Mouse (Mus musculus): ENCODE measurements around the gene Akain1. TPM values are rescaled to one million over a fixed set of nuclear protein-coding genes. Genes with fewer than 3 reads are reported as not detected.

The Akain1 gene
- total and polyA plus RNA-seq, 3 experiments = not detected

GRCm38 (mm10) chr17:69487884-69488283, 48.8 kb downstream of the Akain1 start:
- H3K27ac ChIP-seq (ENCODE audit: insufficient read depth, low read depth) = no peak overlapping the region
- H3K36me3 ChIP-seq (replicated peaks in 1 of 2; ENCODE audit: control insufficient read depth in 1 of 2, insufficient read depth in 1 of 2, low read length in 1 of 2) = no peaks in the 10 kb centered on the region
- no peaks in the 10 kb centered on the region for H3K79me2 ChIP-seq (replicated peaks; ENCODE audit: control insufficient read depth, extremely low read depth, insufficient read depth, poor library complexity, severe bottlenecking)
- no peak overlapping the region for H3K9ac ChIP-seq (ENCODE audit: insufficient read depth, low read depth)
- no peak overlapping the region for H3K4me2 ChIP-seq (ENCODE audit: insufficient read depth, low read depth, poor library complexity, severe bottlenecking)
- dilution Hi-C loops (cut with MboI; ENCODE audit: extremely low pct_ligation_motif_present, extremely low pct_unique_long_range_greater_than_20kb, low sequenced_read_pairs) = no loop called here
- no peak overlapping the region for H3K4me3 ChIP-seq (replicated peaks in 1 of 3; ENCODE audit: low read depth in 2 of 3, low read length in 2 of 3, poor library complexity in 1 of 3)
- in situ Hi-C loops (cut with MboI; ENCODE audit: low pct_ligation_motif_present, low pct_unique_long_range_greater_than_20kb, low sequenced_read_pairs) = no loop called here
- TF ChIP-seq MAFK (IDR thresholded peaks at IDR 0.05; ENCODE audit: insufficient replicate concordance, low read length) = peak; percentile 68; the same call in 1 of the 2 replicates
- no peak for TF ChIP-seq BHLHE40 (IDR thresholded peaks at IDR 0.05; ENCODE audit: low read depth, low read length)
- H3K9me3 ChIP-seq (replicated peaks; ENCODE audit: low read length) = peaks cover 31% of the 10 kb centered on the region
- no peaks in the 10 kb centered on the region for H3K4me1 ChIP-seq (ENCODE audit: control insufficient read depth in 1 of 2, insufficient read depth in 2 of 2)
- no peak for DNase-seq (ENCODE audit: extremely low read depth)
- H3K27me3 ChIP-seq (replicated peaks) = no peaks in the 10 kb centered on the region

GRCm38 (mm10) chr17:69488826-69489225, 49.7 kb downstream of the Akain1 start:
- Histone ChIP-seq H3K4me3 (replicated peaks in 1 of 3; ENCODE audit: low read depth in 2 of 3, low read length in 2 of 3, poor library complexity in 1 of 3) (no peak overlapping the region), H3K36me3 (replicated peaks in 1 of 2; ENCODE audit: control insufficient read depth in 1 of 2, insufficient read depth in 1 of 2, low read length in 1 of 2) (no peaks in the 10 kb centered on the region), H3K4me2 (ENCODE audit: insufficient read depth, low read depth, poor library complexity, severe bottlenecking) (no peak overlapping the region), H3K4me1 (ENCODE audit: control insufficient read depth in 1 of 2, insufficient read depth in 2 of 2) (no peaks in the 10 kb centered on the region), H3K9ac (ENCODE audit: insufficient read depth, low read depth) (no peak overlapping the region), H3K27me3 (replicated peaks) (no peaks in the 10 kb centered on the region), H3K27ac (ENCODE audit: insufficient read depth, low read depth) (no peak overlapping the region), H3K79me2 (replicated peaks; ENCODE audit: control insufficient read depth, extremely low read depth, insufficient read depth, poor library complexity, severe bottlenecking) (no peaks in the 10 kb centered on the region), H3K9me3 (replicated peaks; ENCODE audit: low read length) (peaks cover 31% of the 10 kb centered on the region)
- no peak for DNase-seq (ENCODE audit: extremely low read depth)
- no peak for TF ChIP-seq SMC3 (IDR thresholded peaks at IDR 0.05; ENCODE audit: low read depth, low read length)
- TF ChIP-seq ZC3H11A (IDR thresholded peaks at IDR 0.05; ENCODE audit: low read depth, low read length) = no peak
- no peak for TF ChIP-seq POLR2AphosphoS2 (IDR thresholded peaks at IDR 0.05; ENCODE audit: low read depth, low read length)
- TF ChIP-seq NRF1 (IDR thresholded peaks at IDR 0.05; ENCODE audit: low read depth, low read length) = no peak
- no peak for TF ChIP-seq CHD2 (IDR thresholded peaks at IDR 0.05; ENCODE audit: low read length)
- no peak for TF ChIP-seq ZNF384 (IDR thresholded peaks at IDR 0.05; ENCODE audit: low read depth, low read length)
- TF ChIP-seq KAT2A (IDR thresholded peaks at IDR 0.05; ENCODE audit: insufficient replicate concordance, low read length) = no peak
- no peak for TF ChIP-seq MAX (IDR thresholded peaks at IDR 0.05; ENCODE audit: low read length)
- TF ChIP-seq BHLHE40 (IDR thresholded peaks at IDR 0.05; ENCODE audit: low read depth, low read length) = no peak
- TF ChIP-seq ZKSCAN1 (IDR thresholded peaks at IDR 0.05; ENCODE audit: borderline replicate concordance, low read depth, low read length) = no peak
- no peak for TF ChIP-seq USF2 (conservative IDR thresholded peaks at IDR 0.05; ENCODE audit: low read depth, low read length)
- in situ Hi-C loops (cut with MboI; ENCODE audit: low pct_ligation_motif_present, low pct_unique_long_range_greater_than_20kb, low sequenced_read_pairs) = no loop called here
- dilution Hi-C loops (cut with MboI; ENCODE audit: extremely low pct_ligation_motif_present, extremely low pct_unique_long_range_greater_than_20kb, low sequenced_read_pairs) = no loop called here

GRCm38 (mm10) chr17:69492368-69492767, 53.2 kb downstream of the Akain1 start:
- H3K27ac ChIP-seq (ENCODE audit: insufficient read depth, low read depth) = no peak overlapping the region
- no peaks in the 10 kb centered on the region for H3K27me3 ChIP-seq (replicated peaks)
- no peak overlapping the region for H3K4me2 ChIP-seq (ENCODE audit: insufficient read depth, low read depth, poor library complexity, severe bottlenecking)
- no peak overlapping the region for H3K4me3 ChIP-seq (replicated peaks in 1 of 3; ENCODE audit: low read depth in 2 of 3, low read length in 2 of 3, poor library complexity in 1 of 3)
- TF ChIP-seq MAFK (IDR thresholded peaks at IDR 0.05; ENCODE audit: insufficient replicate concordance, low read length) (no peak), MEF2A (IDR thresholded peaks at IDR 0.05; ENCODE audit: borderline replicate concordance, low read depth, low read length) (no peak), CTCF (conservative IDR thresholded peaks at IDR 0.05 in 1 of 2, IDR thresholded peaks at IDR 0.05 in 1 of 2; ENCODE audit: low read depth in 2 of 2, low read length in 2 of 2) (no peak), JUN (IDR thresholded peaks at IDR 0.05; ENCODE audit: insufficient read depth, low read depth, low read length) (no peak), HCFC1 (IDR thresholded peaks at IDR 0.05; ENCODE audit: low read depth, low read length) (no peak), GABPA (IDR thresholded peaks at IDR 0.05; ENCODE audit: insufficient replicate concordance, low read depth, low read length) (no peak), UBTF (IDR thresholded peaks at IDR 0.05; ENCODE audit: low read depth, low read length) (no peak), CHD1 (IDR thresholded peaks at IDR 0.05; ENCODE audit: low read depth, low read length) (no peak), KAT2A (IDR thresholded peaks at IDR 0.05; ENCODE audit: insufficient replicate concordance, low read length) (no peak), MAX (IDR thresholded peaks at IDR 0.05; ENCODE audit: low read length) (no peak)
- H3K36me3 ChIP-seq (replicated peaks in 1 of 2; ENCODE audit: control insufficient read depth in 1 of 2, insufficient read depth in 1 of 2, low read length in 1 of 2) = no peaks in the 10 kb centered on the region
- dilution Hi-C loops (cut with MboI; ENCODE audit: extremely low pct_ligation_motif_present, extremely low pct_unique_long_range_greater_than_20kb, low sequenced_read_pairs) = no loop called here
- no peak overlapping the region for H3K9ac ChIP-seq (ENCODE audit: insufficient read depth, low read depth)
- H3K79me2 ChIP-seq (replicated peaks; ENCODE audit: control insufficient read depth, extremely low read depth, insufficient read depth, poor library complexity, severe bottlenecking) = no peaks in the 10 kb centered on the region
- no peaks in the 10 kb centered on the region for H3K4me1 ChIP-seq (ENCODE audit: control insufficient read depth in 1 of 2, insufficient read depth in 2 of 2)
- no peak for DNase-seq (ENCODE audit: extremely low read depth)
- in situ Hi-C loops (cut with MboI; ENCODE audit: low pct_ligation_motif_present, low pct_unique_long_range_greater_than_20kb, low sequenced_read_pairs) = no loop called here
- H3K9me3 ChIP-seq (replicated peaks; ENCODE audit: low read length) = peaks cover 19% of the 10 kb centered on the region
